Mouse (Mus musculus) liver, embryonic 14.5 days (tissue): ENCODE data around the gene Gucd1. TPM values are rescaled to one million over a fixed set of nuclear protein-coding genes. Genes with fewer than 3 reads are reported as not detected.
"Not testable (repeated sequence)": the region's sequence is repeated elsewhere in the genome, so short reads cannot be mapped to it uniquely, and the experiment has no call there.

Source experiments
- ATAC-seq: fragments of 200-750 bp; cut with Nextera tagmentation; 2 replicates; pipeline ENCODE4 v1.8.0; 2017; ENCODE audit warnings: moderate number of reproducible peaks, mild to moderate bottlenecking, moderate library complexity; ENCODE audit not compliant: insufficient read depth
- DNase-seq, 3 experiments: peaks; one replicate each; pipeline ENCODE4 v3.0.0-alpha.2; 2012 to 2013; ENCODE audit warnings: low read depth in 3 of 3, low spot score in 3 of 3
- H3K27ac ChIP-seq: fragments of 300-500 bp; sonication (generic); 2 replicates; pipeline ENCODE4 v1.5.1; 2014; ENCODE audit warnings: moderate library complexity, mild to moderate bottlenecking, control low read depth, inconsistent platforms
- H3K27me3 ChIP-seq: fragments of 300-500 bp; sonication (generic); 2 replicates; pipeline ENCODE4 v1.6.1; 2014; ENCODE audit warnings: mild to moderate bottlenecking, low read length, moderate library complexity; ENCODE audit not compliant: control insufficient read depth, insufficient read depth
- H3K36me3 ChIP-seq: fragments of 300-500 bp; sonication (generic); replicated peaks from 2 replicates; pipeline ENCODE4 v1.6.1; 2014; ENCODE audit warnings: low read depth; ENCODE audit not compliant: control insufficient read depth, insufficient read depth
- H3K4me1 ChIP-seq, 2 experiments: fragments of 200-500 bp in 1 of 2; fragments of 300-500 bp in 1 of 2; sonication (generic) in 1 of 2; replicated peaks; 2 replicates each; pipeline ENCODE4 v1.6.1; 2012 to 2014; ENCODE audit warnings: antibody characterized with exemption in 1 of 2, inconsistent platforms in 1 of 2, low read length in 1 of 2; ENCODE audit not compliant: control insufficient read depth in 2 of 2, insufficient read depth in 2 of 2
- H3K4me2 ChIP-seq: fragments of 300-500 bp; sonication (generic); 2 replicates; pipeline ENCODE4 v1.6.1; 2014; ENCODE audit warnings: low read depth, mild to moderate bottlenecking, control low read depth, moderate library complexity
- H3K4me3 ChIP-seq, 2 experiments: fragments of 200-500 bp in 1 of 2; fragments of 300-500 bp in 1 of 2; sonication (generic) in 1 of 2; 2 replicates each; pipeline ENCODE4 v1.5.1; 2012 to 2014; ENCODE audit warnings: low read depth in 2 of 2, low read length in 2 of 2, mild to moderate bottlenecking in 2 of 2, control low read depth in 1 of 2, inconsistent platforms in 1 of 2, moderate library complexity in 1 of 2; ENCODE audit not compliant: insufficient read depth in 1 of 2
- H3K9ac ChIP-seq: fragments of 300-500 bp; sonication (generic); replicated peaks from 2 replicates; pipeline ENCODE4 v1.6.1; 2014; ENCODE audit warnings: mild to moderate bottlenecking, control low read depth, moderate library complexity
- H3K9me3 ChIP-seq: fragments of 300-500 bp; sonication (generic); 2 replicates; pipeline ENCODE4 v1.6.1; 2016; ENCODE audit warnings: low read length, mixed read lengths; ENCODE audit not compliant: control insufficient read depth
- CTCF ChIP-seq: IDR thresholded peaks from 2 replicates; pipeline ENCODE4 v1.5.1; 2016; ENCODE audit warnings: antibody characterized with exemption, low read depth, control low read depth
- EP300 ChIP-seq: IDR thresholded peaks from 2 replicates; pipeline ENCODE4 v1.6.1; 2016; ENCODE audit warnings: antibody characterized with exemption, low read depth
- WGBS: fragments of 180-500 bp; shearing (Covaris S2); extraction: QIAGEN DNeasy Blood & Tissue Kit; methylation state at CpG from one replicate; pipeline ENCODE4 v1.1.7; 2014; ENCODE audit not compliant: insufficient replicate concordance; 5-methylcytosine and 5-hydroxymethylcytosine counted together
- polyA plus RNA-seq, 2 experiments: library from polyadenylated mRNA; depleted of rRNA in 1 of 2; stranded (reverse) in 1 of 2; unstranded in 1 of 2; fragments of >200 nt; fragmentation: Nextera tagmentation in 1 of 2; extraction: Ambion mirVana in 1 of 2; gene quantifications; 2 replicates each; pipeline versions ENCODE4 v1.2.1 to v1.2.3; 2012 to 2014

Gene Gucd1
- polyA plus RNA-seq, 2 experiments, result 37.3 to 58.5 TPM

GRCm38 (mm10) chr10:75355341-75355740 lies 162.4 kb downstream of the Gucd1 start:
- 37% methylated on average over 4 of the region's 4 CpGs for WGBS
- Histone ChIP-seq H3K36me3 (no peaks in the 10 kb centered on the region), H3K4me1 (no peaks in the 10 kb centered on the region), H3K9ac (no peak overlapping the region), H3K4me3 (no peak overlapping the region), H3K9me3 (no peaks in the 10 kb centered on the region), H3K27me3 (no peaks in the 10 kb centered on the region), H3K4me2 (no peak overlapping the region), H3K27ac (no peak overlapping the region)
- ATAC-seq (no peak), DNase-seq (no peak)
- TF ChIP-seq CTCF, result no peak
- no peak for TF ChIP-seq EP300

- not testable (repeated sequence) for H3K27me3 ChIP-seq, H3K9me3 ChIP-seq, H3K4me3 ChIP-seq, H3K36me3 ChIP-seq, H3K4me1 ChIP-seq, H3K9ac ChIP-seq, H3K4me2 ChIP-seq, H3K27ac ChIP-seq, DNase-seq
- WGBS, result 26% methylated on average over 7 of the region's 9 CpGs
- peak; percentile 52 for ATAC-seq
Measured at GRCm38 (mm10) chr10:75353838-75354241, 163.9 kb downstream of the Gucd1 start.

GRCm38 (mm10) chr10:75352541-75352940 lies 165.2 kb downstream of the Gucd1 start:
- no peaks in the 10 kb centered on the region for H3K9me3 ChIP-seq
- WGBS, result 82% methylated on average over 12 of the region's 12 CpGs
- no peak overlapping the region for H3K4me3 ChIP-seq
- no peaks in the 10 kb centered on the region for H3K27me3 ChIP-seq
- no peak overlapping the region for H3K4me2 ChIP-seq
- no peak for DNase-seq
- no peak overlapping the region for H3K9ac ChIP-seq
- H3K36me3 ChIP-seq, result no peaks in the 10 kb centered on the region
- no peak for TF ChIP-seq CTCF
- TF ChIP-seq EP300, result no peak
- H3K27ac ChIP-seq, result no peak overlapping the region
- H3K4me1 ChIP-seq, result no peaks in the 10 kb centered on the region
- no peak for ATAC-seq

- 60% methylated on average over 5 of the region's 5 CpGs for WGBS
- no peaks in the 10 kb centered on the region for H3K9me3 ChIP-seq
- no peak overlapping the region for H3K9ac ChIP-seq
- H3K27ac ChIP-seq, result no peak overlapping the region
- H3K36me3 ChIP-seq, result no peaks in the 10 kb centered on the region
- TF ChIP-seq EP300, result no peak
- TF ChIP-seq CTCF, result no peak
- H3K4me2 ChIP-seq, result no peak overlapping the region
- no peak for ATAC-seq
- no peak overlapping the region for H3K4me3 ChIP-seq
- H3K4me1 ChIP-seq, result no peaks in the 10 kb centered on the region
- no peak for DNase-seq
- H3K27me3 ChIP-seq, result no peaks in the 10 kb centered on the region
Measured at GRCm38 (mm10) chr10:75350564-75350963, 167.2 kb downstream of the Gucd1 start.

GRCm38 (mm10) chr10:75345265-75345664 lies 172.5 kb downstream of the Gucd1 start:
- Histone ChIP-seq H3K4me2 (no peak overlapping the region), H3K4me3 (no peak overlapping the region), H3K4me1 (no peaks in the 10 kb centered on the region), H3K27me3 (no peaks in the 10 kb centered on the region), H3K9ac (no peak overlapping the region), H3K27ac (no peak overlapping the region), H3K36me3 (no peaks in the 10 kb centered on the region), H3K9me3 (no peaks in the 10 kb centered on the region)
- no peak for DNase-seq
- TF ChIP-seq CTCF (no peak), EP300 (no peak)
- no peak for ATAC-seq
- 65% methylated on average over 2 of the region's 2 CpGs for WGBS

GRCm38 (mm10) chr10:75344563-75344962 lies 173.2 kb downstream of the Gucd1 start:
- not testable (repeated sequence) for H3K4me2 ChIP-seq, H3K9me3 ChIP-seq, H3K4me3 ChIP-seq, H3K4me1 ChIP-seq, H3K9ac ChIP-seq, H3K27ac ChIP-seq, DNase-seq, H3K36me3 ChIP-seq, H3K27me3 ChIP-seq
- ATAC-seq, result 0 out of 2 replicates have a peak, but pooled peaks have one; percentile 28
- WGBS, result 39% methylated on average over 1 of the region's 1 CpGs
